Mouse (Mus musculus): ENCODE data around the gene Actg1.

GRCm38 (mm10) chr11:120354304-120355276 is 6.2 kb upstream of the Actg1 start:
- no peak for TF ChIP-seq CTCF (IDR thresholded peaks at IDR 0.05)
- no peak for TF ChIP-seq EP300 (IDR thresholded peaks at IDR 0.05)

Measured in lung, postnatal 0 days (tissue).